18 mouse cellular contexts compared by ENCODE assay signal in the genomic region with DNA sequence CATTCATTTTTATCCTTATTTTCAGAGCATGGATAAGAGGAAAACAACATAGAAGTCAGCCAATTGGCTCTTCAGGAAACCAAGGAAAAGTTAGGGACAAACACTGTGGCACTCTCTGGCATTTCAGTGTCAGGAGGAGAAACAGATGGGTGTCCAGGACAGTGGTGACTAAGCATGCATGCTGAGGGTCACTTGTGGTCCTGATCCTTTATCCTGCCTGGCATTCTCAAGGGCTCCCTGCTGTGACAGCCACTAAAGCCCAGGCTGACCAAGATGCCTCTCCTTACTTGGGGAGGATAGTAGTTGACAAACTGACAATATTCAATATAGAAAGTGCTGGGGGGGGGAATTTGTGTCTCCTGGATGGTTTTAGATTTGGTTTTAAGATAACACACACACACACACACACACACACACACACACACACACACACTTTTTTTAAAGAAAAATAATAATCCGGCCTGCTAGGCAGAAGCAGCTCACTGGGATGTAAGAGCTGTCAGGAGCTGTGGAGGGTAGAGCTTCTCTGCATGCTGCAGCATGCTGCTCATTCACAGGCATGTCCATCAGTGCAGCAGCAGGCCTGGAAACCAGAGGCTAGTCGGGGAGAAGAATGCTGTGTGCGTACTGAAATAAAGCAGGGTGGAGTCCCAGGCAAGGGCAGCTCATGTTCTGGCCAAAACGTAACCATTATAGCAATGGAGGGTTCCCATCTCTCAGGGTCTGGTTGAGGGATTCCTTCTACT.
A peak's percentile ranks its signal among the peaks of the same experiment; 100 is the strongest.
DNase-seq lines count a peak whose midpoint lies in the region; ATAC-seq and TF ChIP-seq lines count a peak whose summit lies in the region.
"Had no signal": no experiment of that assay in that cellular context is flagged by ENCODE, and none has a peak within 500 bp of the region (broad histone marks: within the 10 kb centered on the region; RNA-seq: fewer than 3 reads in every experiment).

No protein-coding gene starts in this region.

- no peaks in the 10 kb centered on the region for H3K27me3 ChIP-seq in forebrain, embryonic 11.5 days (ENCODE audit: control insufficient read depth, insufficient read depth, low read length)
- no peaks in the 10 kb centered on the region for H3K27me3 ChIP-seq in forebrain, postnatal 0 days (ENCODE audit: insufficient read depth, low read length)
- H3K27me3 ChIP-seq in embryonic facial prominence, embryonic 14.5 days (replicated peaks; ENCODE audit: control insufficient read depth, insufficient read depth, low read length), result no peaks in the 10 kb centered on the region
- H3K27me3 ChIP-seq: heart, embryonic 13.5 days; intestine, embryonic 15.5 days; neural tube, embryonic 12.5 days had no signal

- no peak overlapping the region for H3K27ac ChIP-seq in forebrain, embryonic 11.5 days (ENCODE audit: low read depth, low read length)
- no peak overlapping the region for H3K27ac ChIP-seq in forebrain, postnatal 0 days (ENCODE audit: low read depth, low read length)
- no peak overlapping the region for H3K27ac ChIP-seq in embryonic facial prominence, embryonic 14.5 days (replicated peaks; ENCODE audit: low read depth, low read length)
- H3K27ac ChIP-seq: heart, embryonic 13.5 days; intestine, embryonic 15.5 days; limb, embryonic 10.5 days; neural tube, embryonic 12.5 days had no signal

- H3K9ac ChIP-seq in forebrain, embryonic 11.5 days (ENCODE audit: low read length), result no peak overlapping the region
- no peak overlapping the region for H3K9ac ChIP-seq in forebrain, postnatal 0 days
- no peak overlapping the region for H3K9ac ChIP-seq in embryonic facial prominence, embryonic 14.5 days (ENCODE audit: low read depth, low read length)
- H3K9ac ChIP-seq: heart, embryonic 13.5 days; intestine, embryonic 15.5 days; liver, postnatal 0 days; neural tube, embryonic 12.5 days had no signal

- ATAC-seq in forebrain, embryonic 11.5 days (replicated peaks; ENCODE audit: low FRiP score), result 0 out of 2 replicates have a peak, but pooled peaks have one; percentile 19
- ATAC-seq in forebrain, postnatal 0 days, result no peak
- ATAC-seq in embryonic facial prominence, embryonic 14.5 days (ENCODE audit: low read depth), result peak; percentile 82; the same call in 1 of the 2 replicates
- ATAC-seq: intestine, embryonic 15.5 days; liver, postnatal 0 days had no signal

- no peak overlapping the region for H3K4me3 ChIP-seq in forebrain, embryonic 11.5 days (ENCODE audit: low read depth, low read length)
- H3K4me3 ChIP-seq in forebrain, postnatal 0 days (ENCODE audit: low read depth, low read length), result no peak overlapping the region
- no peak overlapping the region for H3K4me3 ChIP-seq in embryonic facial prominence, embryonic 14.5 days (ENCODE audit: low read depth, low read length)
- H3K4me3 ChIP-seq: heart, embryonic 13.5 days; intestine, embryonic 15.5 days; limb, embryonic 10.5 days; neural tube, embryonic 12.5 days had no signal

- no peak overlapping the region for H3K4me2 ChIP-seq in forebrain, embryonic 11.5 days (ENCODE audit: low read depth, low read length, severe bottlenecking)
- no peak overlapping the region for H3K4me2 ChIP-seq in forebrain, postnatal 0 days (ENCODE audit: low read depth)
- H3K4me2 ChIP-seq in embryonic facial prominence, embryonic 14.5 days (ENCODE audit: low read depth, low read length), result no peak overlapping the region
- H3K4me2 ChIP-seq: heart, embryonic 13.5 days; intestine, embryonic 15.5 days; neural tube, embryonic 12.5 days had no signal

- H3K36me3 ChIP-seq in forebrain, embryonic 11.5 days (ENCODE audit: control insufficient read depth, insufficient read depth, low read length), result no peaks in the 10 kb centered on the region
- no peaks in the 10 kb centered on the region for H3K36me3 ChIP-seq in forebrain, postnatal 0 days (ENCODE audit: insufficient read depth)
- H3K36me3 ChIP-seq in embryonic facial prominence, embryonic 14.5 days (ENCODE audit: control insufficient read depth, insufficient read depth, low read length), result no peaks in the 10 kb centered on the region
- H3K36me3 ChIP-seq: heart, embryonic 13.5 days; intestine, embryonic 15.5 days; limb, embryonic 10.5 days; neural tube, embryonic 12.5 days had no signal

- no peaks in the 10 kb centered on the region for H3K9me3 ChIP-seq in forebrain, embryonic 11.5 days (ENCODE audit: control insufficient read depth, low read length)
- H3K9me3 ChIP-seq in forebrain, postnatal 0 days (ENCODE audit: low read length), result no peaks in the 10 kb centered on the region
- H3K9me3 ChIP-seq in embryonic facial prominence, embryonic 14.5 days (ENCODE audit: control insufficient read depth, low read length), result no peaks in the 10 kb centered on the region
- H3K9me3 ChIP-seq: heart, embryonic 13.5 days; intestine, embryonic 15.5 days; limb, embryonic 10.5 days; neural tube, embryonic 12.5 days had no signal

- H3K4me1 ChIP-seq in forebrain, embryonic 11.5 days (replicated peaks; ENCODE audit: control insufficient read depth, insufficient read depth, low read length), result peaks cover 11% of the 10 kb centered on the region
- no peaks in the 10 kb centered on the region for H3K4me1 ChIP-seq in forebrain, postnatal 0 days (ENCODE audit: insufficient read depth)
- peaks cover 2% of the 10 kb centered on the region; the same call in 1 of the 2 replicates for H3K4me1 ChIP-seq in embryonic facial prominence, embryonic 14.5 days (ENCODE audit: control insufficient read depth, insufficient read depth, low read length)
- H3K4me1 ChIP-seq: heart, embryonic 13.5 days; limb, embryonic 10.5 days; neural tube, embryonic 12.5 days had no signal

- no peak for TF ChIP-seq CTCF in forebrain, postnatal 0 days (IDR thresholded peaks at IDR 0.05; ENCODE audit: low read depth)

- DNase-seq in forebrain, embryonic 11.5 days (ENCODE audit: low spot score), result no peak
- DNase-seq in forebrain, postnatal 0 days, result no peak
- peak; percentile 58 for DNase-seq in retina, embryonic 14.5 days (ENCODE audit: low spot score)
- DNase-seq in retina, postnatal 1 day, result no peak
- peak; percentile 57 for DNase-seq in embryonic facial prominence, embryonic 14.5 days (ENCODE audit: low spot score)
- DNase-seq in heart, adult 8-10 months (ENCODE audit: low spot score), result no peak
- no peak for DNase-seq in ovary, postnatal 36 days (ENCODE audit: low spot score)
- DNase-seq: adrenal gland, postnatal 14 days; cerebellum, adult 11-12 months; embryo, embryonic 11 days; kidney, postnatal 4 days; liver, postnatal 0 days; lung, postnatal 10 days; spleen, adult 18-20 months had no signal

- WGBS in forebrain, embryonic 11.5 days, result 51% methylated on average over 4 of the region's 4 CpGs
- 46% methylated on average over 4 of the region's 4 CpGs for WGBS in forebrain, postnatal 0 days
- 46% methylated on average over 4 of the region's 4 CpGs for WGBS in embryonic facial prominence, embryonic 14.5 days

Comparison
In these comparisons a context has a peak if more than half of its experiments do, and no peak if none do; other contexts are left out.
1. DNase-seq: peak in retina, embryonic 14.5 days (single experiment) and embryonic facial prominence, embryonic 14.5 days (single experiment); none in forebrain, embryonic 11.5 days (single experiment), forebrain, postnatal 0 days (single experiment), retina, postnatal 1 day (single experiment), heart, adult 8-10 months (single experiment) and ovary, postnatal 36 days (single experiment).